Mouse (Mus musculus) thymus, adult 2 months (tissue): Measurements from ENCODE around the gene Glp2r. TPM values are rescaled to one million over a fixed set of nuclear protein-coding genes. Genes with fewer than 3 reads are reported as not detected.

ENCODE experiments used
- DNase-seq: peaks from one replicate; pipeline ENCODE4 v3.0.0; 2021
- H3K27ac ChIP-seq: fragments of 200-500 bp; 2 replicates; pipeline ENCODE4 v1.5.1; 2012; ENCODE audit warnings: low read length, control low read depth; ENCODE audit not compliant: control insufficient read depth, insufficient read depth
- H3K27me3 ChIP-seq: fragments of 200-500 bp; 2 replicates; pipeline ENCODE4 v1.6.1; 2012; ENCODE audit warnings: mild to moderate bottlenecking, low read length, moderate library complexity, mixed read lengths; ENCODE audit not compliant: control insufficient read depth, insufficient read depth
- H3K36me3 ChIP-seq: fragments of 200-500 bp; 2 replicates; pipeline ENCODE4 v1.6.1; 2012; ENCODE audit warnings: mild to moderate bottlenecking, low read length, moderate library complexity; ENCODE audit not compliant: control insufficient read depth, insufficient read depth
- H3K4me1 ChIP-seq: fragments of 200-500 bp; replicated peaks from 2 replicates; pipeline ENCODE4 v1.6.1; 2012; ENCODE audit warnings: low read length; ENCODE audit not compliant: control insufficient read depth, insufficient read depth
- H3K4me3 ChIP-seq: fragments of 200-500 bp; 2 replicates; pipeline ENCODE4 v1.5.1; 2012; ENCODE audit warnings: mild to moderate bottlenecking, low read length, control low read depth, moderate library complexity; ENCODE audit not compliant: control insufficient read depth, insufficient read depth
- CTCF ChIP-seq: fragments of 200-500 bp; IDR thresholded peaks from 2 replicates; pipeline ENCODE4 v1.5.1; 2012; ENCODE audit warnings: mild to moderate bottlenecking, control low read depth, low read length, moderate library complexity, borderline replicate concordance; ENCODE audit not compliant: control insufficient read depth, poor library complexity, insufficient read depth; ENCODE audit errors: extremely low read depth
- POLR2A ChIP-seq: fragments of 200-500 bp; IDR thresholded peaks from 2 replicates; pipeline ENCODE4 v1.6.1; 2012; ENCODE audit warnings: mild to moderate bottlenecking, low read length, control low read depth, moderate library complexity; ENCODE audit not compliant: control insufficient read depth, poor library complexity, insufficient read depth; ENCODE audit errors: extremely low read depth
- WGBS: fragments of 180-500 bp; shearing (Covaris S2); methylation state at CpG from one replicate; pipeline ENCODE4 v1.1.7; 2018; 5-methylcytosine and 5-hydroxymethylcytosine counted together
- polyA plus RNA-seq: library from polyadenylated mRNA; depleted of rRNA; stranded (reverse); fragments of >200 nt; gene quantifications from 2 replicates; pipeline ENCODE4 v1.2.3, GENCODE M21; 2012

Gene Glp2r
- polyA plus RNA-seq, 1 experiment: 0.04 TPM

- H3K4me3 ChIP-seq: no peak overlapping the region
- no peak overlapping the region for H3K27ac ChIP-seq
- 18% methylated on average over 14 of the region's 14 CpGs for WGBS
- TF ChIP-seq POLR2A (no peak), CTCF (no peak)
- DNase-seq: peak; percentile 10
- no peaks in the 10 kb centered on the region for H3K27me3 ChIP-seq
- H3K4me1 ChIP-seq: no peaks in the 10 kb centered on the region
- H3K36me3 ChIP-seq: no peaks in the 10 kb centered on the region
Observed at GRCm38 (mm10) chr11:67652194-67652892, 118.6 kb downstream of the Glp2r start.

GRCm38 (mm10) chr11:67651731-67652130 is 119.2 kb downstream of the Glp2r start:
- no peak for DNase-seq
- H3K36me3 ChIP-seq: no peaks in the 10 kb centered on the region
- no peaks in the 10 kb centered on the region for H3K27me3 ChIP-seq
- H3K27ac ChIP-seq: no peak overlapping the region
- no peak overlapping the region for H3K4me3 ChIP-seq
- WGBS: 75% methylated on average over 6 of the region's 6 CpGs
- TF ChIP-seq POLR2A (no peak), CTCF (no peak)
- no peaks in the 10 kb centered on the region for H3K4me1 ChIP-seq

GRCm38 (mm10) chr11:67649971-67650707 is 120.8 kb downstream of the Glp2r start:
- H3K27me3 ChIP-seq: no peaks in the 10 kb centered on the region
- no peaks in the 10 kb centered on the region for H3K4me1 ChIP-seq
- no peak overlapping the region for H3K4me3 ChIP-seq
- 60% methylated on average over 10 of the region's 10 CpGs for WGBS
- no peaks in the 10 kb centered on the region for H3K36me3 ChIP-seq
- no peak overlapping the region for H3K27ac ChIP-seq
- DNase-seq: no peak
- TF ChIP-seq POLR2A: no peak
- no peak for TF ChIP-seq CTCF

- H3K27ac ChIP-seq: no peak overlapping the region
- no peaks in the 10 kb centered on the region for H3K27me3 ChIP-seq
- H3K4me1 ChIP-seq: no peaks in the 10 kb centered on the region
- WGBS: 81% methylated on average over 11 of the region's 11 CpGs
- TF ChIP-seq CTCF (no peak), POLR2A (no peak)
- no peak for DNase-seq
- no peaks in the 10 kb centered on the region for H3K36me3 ChIP-seq
- H3K4me3 ChIP-seq: no peak overlapping the region
Observed at GRCm38 (mm10) chr11:67648651-67649407, 122.1 kb downstream of the Glp2r start.

- Histone ChIP-seq H3K4me1 (no peaks in the 10 kb centered on the region), H3K27me3 (no peaks in the 10 kb centered on the region), H3K36me3 (no peaks in the 10 kb centered on the region), H3K27ac (no peak overlapping the region), H3K4me3 (no peak overlapping the region)
- 39% methylated on average over 5 of the region's 5 CpGs for WGBS
- TF ChIP-seq CTCF (peak; percentile 55; the same call in 1 of the 2 replicates), POLR2A (no peak)
- peak; percentile 40 for DNase-seq
Observed at GRCm38 (mm10) chr11:67647745-67648144, 123.2 kb downstream of the Glp2r start.

GRCm38 (mm10) chr11:67644632-67645149 is 126.3 kb downstream of the Glp2r start:
- no peak overlapping the region for H3K4me3 ChIP-seq
- H3K4me1 ChIP-seq: no peaks in the 10 kb centered on the region
- no peak for TF ChIP-seq CTCF
- no peak for TF ChIP-seq POLR2A
- H3K27ac ChIP-seq: no peak overlapping the region
- H3K27me3 ChIP-seq: no peaks in the 10 kb centered on the region
- no peak for DNase-seq
- H3K36me3 ChIP-seq: no peaks in the 10 kb centered on the region
- WGBS: 92% methylated on average over 6 of the region's 6 CpGs
